Comparison of ENCODE assay signal across 24 mouse cellular contexts in genomic region chr9:111166612-111167011, GRCm38 (mm10). TPM values are rescaled to one million over a fixed set of nuclear protein-coding genes. Genes with fewer than 3 reads are reported as not detected.
A peak's percentile ranks its signal among the peaks of the same experiment; 100 is the strongest.
DNase-seq lines count a peak whose midpoint lies in the region; ATAC-seq and TF ChIP-seq lines count a peak whose summit lies in the region.
"Had no signal": no experiment of that assay in that cellular context is flagged by ENCODE, and none has a peak within 500 bp of the region (broad histone marks: within the 10 kb centered on the region; RNA-seq: fewer than 3 reads in every experiment).

No protein-coding gene starts in this region.

- no peak for TF ChIP-seq EP300 in heart, adult 2 months (IDR thresholded peaks at IDR 0.05; ENCODE audit: insufficient read depth, low read depth, low read length)
- TF ChIP-seq EP300 in MEL (IDR thresholded peaks at IDR 0.05; ENCODE audit: low read depth in 1 of 2, low read length in 2 of 2): no peak

- TF ChIP-seq RAD21 in MEL (IDR thresholded peaks at IDR 0.05; ENCODE audit: low read depth, low read length): no peak

- H3K4me2 ChIP-seq in hindbrain, embryonic 12.5 days (replicated peaks): no peak overlapping the region
- no peak overlapping the region for H3K4me2 ChIP-seq in hindbrain, embryonic 14.5 days (replicated peaks)
- H3K4me2 ChIP-seq: lung, embryonic 14.5 days; stomach, embryonic 15.5 days had no signal

- TF ChIP-seq POLR2A in heart, adult 2 months (IDR thresholded peaks at IDR 0.05; ENCODE audit: insufficient read depth, low read depth, low read length): no peak
- TF ChIP-seq POLR2A in MEL (IDR thresholded peaks at IDR 0.05; ENCODE audit: control insufficient read depth in 1 of 2, insufficient read depth in 1 of 2, low read depth in 1 of 2, low read length in 2 of 2, poor library complexity in 1 of 2): no peak
- TF ChIP-seq POLR2A in brain, embryonic 14.5 days (IDR thresholded peaks at IDR 0.05; ENCODE audit: borderline replicate concordance, extremely low read depth, insufficient read depth, insufficient read length, poor library complexity, severe bottlenecking): no peak

- H3K36me3 ChIP-seq in heart, adult 2 months (ENCODE audit: control insufficient read depth, insufficient read depth, low read length): peaks cover 15% of the 10 kb centered on the region
- peaks cover 9% of the 10 kb centered on the region; the same call in 1 of the 2 replicates for H3K36me3 ChIP-seq in hindbrain, embryonic 12.5 days
- H3K36me3 ChIP-seq in hindbrain, embryonic 14.5 days (replicated peaks; ENCODE audit: control insufficient read depth, insufficient read depth): peaks cover 7% of the 10 kb centered on the region
- no peaks in the 10 kb centered on the region for H3K36me3 ChIP-seq in MEL (ENCODE audit: control insufficient read depth in 1 of 2, insufficient read depth in 2 of 2, low read length in 2 of 2)
- H3K36me3 ChIP-seq: stomach, embryonic 15.5 days had no signal

- no peak overlapping the region for H3K4me3 ChIP-seq in heart, adult 2 months
- H3K4me3 ChIP-seq in hindbrain, embryonic 12.5 days: no peak overlapping the region
- no peak overlapping the region for H3K4me3 ChIP-seq in hindbrain, embryonic 14.5 days (replicated peaks; ENCODE audit: low read length)
- H3K4me3 ChIP-seq in MEL (ENCODE audit: control insufficient read depth in 1 of 2, insufficient read depth in 1 of 2, low read depth in 2 of 2, low read length in 2 of 2): no peak overlapping the region
- H3K4me3 ChIP-seq: left cerebral cortex, adult 2 months; stomach, embryonic 15.5 days had no signal

- DNase-seq in heart, adult 11 months: peak; percentile 61
- DNase-seq in heart, adult 2 months: no peak
- no peak for DNase-seq in hindbrain, embryonic 14.5 days (ENCODE audit: low spot score)
- DNase-seq in MEL (ENCODE audit: low read depth, low spot score): no peak
- peak; percentile 5 for DNase-seq in brain, embryonic 14.5 days (ENCODE audit: low read depth)
- no peak for DNase-seq in kidney, adult 18-20 months
- no peak for DNase-seq in right cerebral cortex, postnatal 10 days (ENCODE audit: low spot score in 2 of 2)
- DNase-seq: adrenal gland, adult 8-10 months; cerebellum, adult 2 months; cerebellum, postnatal 25 days; gastrocnemius, postnatal 14 days; kidney, adult 11 months; layer of hippocampus, adult 9-11 months; lung, embryonic 14.5 days; lung, postnatal 36 days; thymus, adult 18-20 months; thymus, postnatal 36 days had no signal

- ATAC-seq in hindbrain, embryonic 12.5 days (ENCODE audit: low FRiP score): no peak
- ATAC-seq in hindbrain, embryonic 14.5 days (ENCODE audit: low FRiP score): no peak
- ATAC-seq: activated CD4-positive, CD25-positive, alpha-beta regulatory T cell, adult 4 months; forebrain, embryonic 16.5 days; Patski had no signal

- H3K27ac ChIP-seq in heart, adult 2 months: no peak overlapping the region
- H3K27ac ChIP-seq in hindbrain, embryonic 12.5 days: 0 out of 2 replicates have a peak overlapping the region, but pooled peaks have one; percentile 3
- no peak overlapping the region for H3K27ac ChIP-seq in hindbrain, embryonic 14.5 days
- H3K27ac ChIP-seq in MEL (ENCODE audit: control insufficient read depth, low read depth, low read length): no peak overlapping the region
- H3K27ac ChIP-seq: kidney, postnatal 0 days; left cerebral cortex, adult 2 months; stomach, embryonic 15.5 days had no signal

- peaks cover 1% of the 10 kb centered on the region; the same call in 1 of the 2 replicates for H3K4me1 ChIP-seq in heart, adult 2 months (ENCODE audit: control insufficient read depth, insufficient read depth, low read length)
- H3K4me1 ChIP-seq in hindbrain, embryonic 12.5 days: no peaks in the 10 kb centered on the region
- no peaks in the 10 kb centered on the region for H3K4me1 ChIP-seq in hindbrain, embryonic 14.5 days (replicated peaks; ENCODE audit: control insufficient read depth, insufficient read depth, low read length)
- H3K4me1 ChIP-seq in MEL (ENCODE audit: control insufficient read depth in 1 of 2, insufficient read depth in 2 of 2, low read length in 2 of 2): no peaks in the 10 kb centered on the region; a peak in 1 of 4 replicates
- H3K4me1 ChIP-seq: stomach, embryonic 15.5 days had no signal

- H3K9ac ChIP-seq in heart, adult 2 months (ENCODE audit: low read depth, low read length): no peak overlapping the region
- H3K9ac ChIP-seq in hindbrain, embryonic 12.5 days: no peak overlapping the region
- H3K9ac ChIP-seq in hindbrain, embryonic 14.5 days: no peak overlapping the region
- no peak overlapping the region for H3K9ac ChIP-seq in MEL (ENCODE audit: control insufficient read depth, low read depth, low read length, poor library complexity, severe bottlenecking)
- H3K9ac ChIP-seq: lung, embryonic 14.5 days; stomach, embryonic 15.5 days had no signal

- H3K27me3 ChIP-seq in heart, adult 2 months (ENCODE audit: control insufficient read depth, insufficient read depth, low read length): no peaks in the 10 kb centered on the region
- H3K27me3 ChIP-seq in hindbrain, embryonic 12.5 days: no peaks in the 10 kb centered on the region
- H3K27me3 ChIP-seq in hindbrain, embryonic 14.5 days (ENCODE audit: control insufficient read depth, insufficient read depth, low read length): no peaks in the 10 kb centered on the region
- no peaks in the 10 kb centered on the region for H3K27me3 ChIP-seq in MEL (ENCODE audit: control insufficient read depth in 1 of 2, insufficient read depth in 2 of 2, low read length in 2 of 2)
- H3K27me3 ChIP-seq: Patski; stomach, embryonic 15.5 days had no signal

- no peak for TF ChIP-seq CTCF in heart, adult 2 months (IDR thresholded peaks at IDR 0.05)
- no peak for TF ChIP-seq CTCF in MEL (IDR thresholded peaks at IDR 0.05 in 2 of 3, conservative IDR thresholded peaks at IDR 0.05 in 1 of 3; ENCODE audit: control insufficient read depth in 1 of 3, insufficient read depth in 1 of 3, low read depth in 2 of 3, low read length in 3 of 3, poor library complexity in 1 of 3, severe bottlenecking in 1 of 3)
- no peak for TF ChIP-seq CTCF in brain, embryonic 14.5 days (IDR thresholded peaks at IDR 0.05; ENCODE audit: borderline replicate concordance, extremely low read depth, insufficient read depth, insufficient read length)

- WGBS in heart, adult 2 months: 58% methylated on average over 4 of the region's 4 CpGs
- 47% methylated on average over 4 of the region's 4 CpGs for WGBS in hindbrain, embryonic 12.5 days
- 45% methylated on average over 4 of the region's 4 CpGs for WGBS in hindbrain, embryonic 14.5 days

- no peaks in the 10 kb centered on the region for H3K79me2 ChIP-seq in heart, adult 2 months (replicated peaks; ENCODE audit: control insufficient read depth, insufficient read depth, low read length)
- H3K79me2 ChIP-seq in MEL (ENCODE audit: control insufficient read depth, insufficient read depth, low read length, poor library complexity): no peaks in the 10 kb centered on the region

- no peaks in the 10 kb centered on the region for H3K9me3 ChIP-seq in hindbrain, embryonic 12.5 days (replicated peaks)
- H3K9me3 ChIP-seq in hindbrain, embryonic 14.5 days (ENCODE audit: control insufficient read depth, low read length): no peaks in the 10 kb centered on the region
- no peaks in the 10 kb centered on the region for H3K9me3 ChIP-seq in MEL (replicated peaks; ENCODE audit: insufficient read depth, low read length)
- H3K9me3 ChIP-seq: stomach, embryonic 15.5 days had no signal

- intact Hi-C loops in heart, adult 2 months (cut with DNase I): no loop called here

TF ChIP-seq in MEL, 35 proteins besides CTCF, POLR2A, EP300 and RAD21:
- TF ChIP-seq GATA1 (IDR thresholded peaks at IDR 0.05; ENCODE audit: low read depth, low read length) (no peak), ETS1 (IDR thresholded peaks at IDR 0.05; ENCODE audit: low read depth, low read length) (no peak), POLR2AphosphoS5 (IDR thresholded peaks at IDR 0.05; ENCODE audit: borderline replicate concordance, low read depth, low read length) (no peak), HCFC1 (IDR thresholded peaks at IDR 0.05; ENCODE audit: low read depth, low read length) (no peak), USF1 (IDR thresholded peaks at IDR 0.05; ENCODE audit: low read depth, low read length) (peak; percentile 52; the same call in 1 of the 2 replicates), MEF2A (IDR thresholded peaks at IDR 0.05; ENCODE audit: extremely low read depth, insufficient replicate concordance, low read depth, low read length, poor library complexity, severe bottlenecking) (no peak), CHD2 (IDR thresholded peaks at IDR 0.05; ENCODE audit: low read length) (no peak), JUND (IDR thresholded peaks at IDR 0.05; ENCODE audit: low read depth, low read length) (no peak)
TF ChIP-seq in MEL: peak in this region for 1.

RNA-seq across cellular contexts. Expression of gene Lrrfip2, which starts 49.2 kb away (rescaled TPM):
- 10 to 100 TPM; 83.6 to 84.1 TPM for total RNA-seq in heart, adult 2 months (2021)
- 33.5 and 61.2 TPM in 2 replicates for polyA plus RNA-seq in heart, adult 2 months (2012; rRNA removed)
- polyA plus RNA-seq in hindbrain, embryonic 12.5 days (2016; fragmentation: Nextera tagmentation; extraction: Ambion mirVana): 50.5 and 53.7 TPM in 2 replicates
- 40.5 and 48.7 TPM in 2 replicates for polyA plus RNA-seq in hindbrain, embryonic 14.5 days (2014; fragmentation: Nextera tagmentation; extraction: Ambion mirVana)
- 26.0 and 28.4 TPM in 2 replicates for total RNA-seq in MEL (2012; rRNA removed)
- polyA plus RNA-seq in MEL (2012; ENCODE audit: insufficient read depth in 1 of 2, insufficient read length in 2 of 2, low read depth in 1 of 2, low replicate concordance in 2 of 2, missing spikeins in 1 of 2): 10 to 100 TPM in 1 of 2 experiments, not detected in 1; 42.7 TPM
- polyA plus RNA-seq in brain, embryonic 14.5 days (2012; rRNA removed): 32.9 and 41.3 TPM in 2 replicates

Comparison
In these comparisons a context has a peak if more than half of its experiments do, and no peak if none do; other contexts are left out.
1. DNase-seq: peak in heart, adult 11 months (single experiment) and brain, embryonic 14.5 days (single experiment); none in heart, adult 2 months (0 of 2), hindbrain, embryonic 14.5 days (single experiment), MEL (single experiment), kidney, adult 18-20 months (single experiment) and right cerebral cortex, postnatal 10 days (0 of 2).